Mouse (Mus musculus): ENCODE results near the gene Cd247. TPM values are rescaled to one million over a fixed set of nuclear protein-coding genes. Genes with fewer than 3 reads are reported as not detected.
"Not testable (repeated sequence)": the region's sequence is repeated elsewhere in the genome, so short reads cannot be mapped to it uniquely, and the experiment has no call there.

The Cd247 gene
- total RNA-seq (2022): 1 to 10 TPM in 1 of 4 experiments, under 1 TPM in 3; 0.16 to 1.1 (median 0.46) TPM

GRCm38 (mm10) chr1:165788511-165788910 lies at the start of gene Cd247:
Gene Cd247 (plus strand): TSS chr1:165788681.
- DNase-seq (ENCODE audit: low spot score): no peak

GRCm38 (mm10) chr1:165738985-165739384 lies 49.5 kb upstream of the Cd247 start:
- no peak for DNase-seq (ENCODE audit: low spot score)

GRCm38 (mm10) chr1:165741989-165742388 lies 46.5 kb upstream of the Cd247 start:
- no peak for DNase-seq (ENCODE audit: low spot score)

- DNase-seq (ENCODE audit: low spot score): no peak
These were observed 40.4 kb upstream of the Cd247 start for GRCm38 (mm10) chr1:165748053-165748452.

GRCm38 (mm10) chr1:165751142-165751541 lies 37.3 kb upstream of the Cd247 start:
- no peak for DNase-seq (ENCODE audit: low spot score)

GRCm38 (mm10) chr1:165751838-165752237 lies 36.6 kb upstream of the Cd247 start:
- DNase-seq (ENCODE audit: low spot score): no peak

- DNase-seq (ENCODE audit: low spot score): no peak
These were observed 34.3 kb upstream of the Cd247 start for GRCm38 (mm10) chr1:165754205-165754604.

GRCm38 (mm10) chr1:165755194-165755593 lies 33.3 kb upstream of the Cd247 start:
- DNase-seq (ENCODE audit: low spot score): no peak

GRCm38 (mm10) chr1:165761522-165762305 lies 26.8 kb upstream of the Cd247 start:
- DNase-seq (ENCODE audit: low spot score): no peak

GRCm38 (mm10) chr1:165762498-165762897 lies 26.0 kb upstream of the Cd247 start:
- DNase-seq (ENCODE audit: low spot score): not testable (repeated sequence)

GRCm38 (mm10) chr1:165762914-165763634 lies 25.4 kb upstream of the Cd247 start:
- no peak for DNase-seq (ENCODE audit: low spot score)

- DNase-seq (ENCODE audit: low spot score): peak; percentile 96
These were observed 24.7 kb upstream of the Cd247 start, which contains the start of gene Creg1 for GRCm38 (mm10) chr1:165763635-165764372. Gene Creg1 (plus strand): TSS chr1:165763746.

GRCm38 (mm10) chr1:165764571-165764970 lies 23.9 kb upstream of the Cd247 start:
- no peak for DNase-seq (ENCODE audit: low spot score)

GRCm38 (mm10) chr1:165765041-165765440 lies 23.4 kb upstream of the Cd247 start:
- DNase-seq (ENCODE audit: low spot score): no peak

GRCm38 (mm10) chr1:165765651-165766294 lies 22.7 kb upstream of the Cd247 start:
- DNase-seq (ENCODE audit: low spot score): no peak

GRCm38 (mm10) chr1:165766295-165766890 lies 22.1 kb upstream of the Cd247 start:
- DNase-seq (ENCODE audit: low spot score): no peak

- no peak for DNase-seq (ENCODE audit: low spot score)
These were observed 19.5 kb upstream of the Cd247 start for GRCm38 (mm10) chr1:165768894-165769512.

- DNase-seq (ENCODE audit: low spot score): no peak
These were observed 18.2 kb upstream of the Cd247 start for GRCm38 (mm10) chr1:165770181-165770759.

GRCm38 (mm10) chr1:165771491-165771897 lies 17.0 kb upstream of the Cd247 start:
- peak; percentile 68 for DNase-seq (ENCODE audit: low spot score)

GRCm38 (mm10) chr1:165771998-165772397 lies 16.5 kb upstream of the Cd247 start:
- DNase-seq (ENCODE audit: low spot score): no peak

Measured in heart, adult 8-10 months (tissue).